Mouse (Mus musculus) kidney, embryonic 16.5 days (tissue): ENCODE measurements around the gene Pafah2. TPM values are rescaled to one million over a fixed set of nuclear protein-coding genes. Genes with fewer than 3 reads are reported as not detected.

Experiments used
- ATAC-seq: fragments of 200-750 bp; cut with Nextera tagmentation; 2 replicates; pipeline ENCODE4 v1.8.0; 2017; ENCODE audit warnings: moderate TSS enrichment; ENCODE audit not compliant: low FRiP score, low TSS enrichment
- H3K27ac ChIP-seq: fragments of 300-500 bp; sonication (generic); 2 replicates; pipeline ENCODE4 v1.5.1; 2014; ENCODE audit warnings: low read length
- H3K27me3 ChIP-seq: fragments of 300-500 bp; sonication (generic); 2 replicates; pipeline ENCODE4 v1.6.1; 2014; ENCODE audit warnings: low read length, control low read depth, mixed read lengths; ENCODE audit not compliant: insufficient read depth
- H3K36me3 ChIP-seq: fragments of 300-500 bp; sonication (generic); 2 replicates; pipeline ENCODE4 v1.6.1; 2014; ENCODE audit warnings: low read length, control low read depth, mixed read lengths; ENCODE audit not compliant: insufficient read depth
- H3K4me1 ChIP-seq: fragments of 300-500 bp; sonication (generic); 2 replicates; pipeline ENCODE4 v1.6.1; 2014; ENCODE audit warnings: low read length, control low read depth, mixed read lengths; ENCODE audit not compliant: insufficient read depth
- H3K4me2 ChIP-seq: fragments of 300-500 bp; sonication (generic); replicated peaks from 2 replicates; pipeline ENCODE4 v1.6.1; 2014; ENCODE audit warnings: low read depth, low read length
- H3K4me3 ChIP-seq: fragments of 300-500 bp; sonication (generic); 2 replicates; pipeline ENCODE4 v1.5.1; 2014; ENCODE audit warnings: mild to moderate bottlenecking, low read length
- H3K9ac ChIP-seq: fragments of 300-500 bp; sonication (generic); replicated peaks from 2 replicates; pipeline ENCODE4 v1.6.1; 2014; ENCODE audit warnings: low read length
- H3K9me3 ChIP-seq: fragments of 300-500 bp; sonication (generic); 2 replicates; pipeline ENCODE4 v1.6.1; 2016; ENCODE audit warnings: low read length, control low read depth
- WGBS: fragments of 180-500 bp; shearing (Covaris S2); extraction: QIAGEN DNeasy Blood & Tissue Kit; methylation state at CpG from one replicate; pipeline ENCODE4 v1.1.7; 2014; 5-methylcytosine and 5-hydroxymethylcytosine counted together
- polyA plus RNA-seq: library from polyadenylated mRNA; unstranded; fragments of >200 nt; fragmentation: Nextera tagmentation; extraction: Ambion mirVana; gene quantifications from 2 replicates; pipeline ENCODE4 v1.2.1, GENCODE M21; 2015

Pafah2 gene
- polyA plus RNA-seq, 1 experiment from 2014 or later = 20.1 TPM

GRCm38 (mm10) chr4:134450392-134451195 lies 54.5 kb downstream of the Pafah2 start:
- Histone ChIP-seq H3K27ac (no peak overlapping the region), H3K4me2 (peak overlapping the region; percentile 28), H3K9ac (peak overlapping the region; percentile 10; the same call in 1 of the 2 replicates), H3K36me3 (no peaks in the 10 kb centered on the region), H3K4me3 (peak overlapping the region; percentile 5; the same call in 1 of the 2 replicates), H3K9me3 (no peaks in the 10 kb centered on the region), H3K27me3 (peaks cover 29% of the 10 kb centered on the region), H3K4me1 (peaks cover 20% of the 10 kb centered on the region)
- no peak for ATAC-seq
- 20% methylated on average over 20 of the region's 20 CpGs for WGBS

- no peak overlapping the region for H3K27ac ChIP-seq
- no peaks in the 10 kb centered on the region for H3K36me3 ChIP-seq
- no peak for ATAC-seq
- peaks cover 20% of the 10 kb centered on the region for H3K4me1 ChIP-seq
- 69% methylated on average over 9 of the region's 9 CpGs for WGBS
- H3K9ac ChIP-seq = no peak overlapping the region
- no peak overlapping the region for H3K4me2 ChIP-seq
- H3K9me3 ChIP-seq = no peaks in the 10 kb centered on the region
- H3K27me3 ChIP-seq = peaks cover 29% of the 10 kb centered on the region
- no peak overlapping the region for H3K4me3 ChIP-seq
Observed at GRCm38 (mm10) chr4:134451484-134451883, 55.4 kb downstream of the Pafah2 start.

GRCm38 (mm10) chr4:134453619-134454400 lies 57.7 kb downstream of the Pafah2 start:
- H3K36me3 ChIP-seq = no peaks in the 10 kb centered on the region
- H3K9me3 ChIP-seq = no peaks in the 10 kb centered on the region
- H3K4me3 ChIP-seq = no peak overlapping the region
- WGBS = 34% methylated on average over 34 of the region's 34 CpGs
- peak overlapping the region; percentile 31 for H3K4me2 ChIP-seq
- H3K9ac ChIP-seq = no peak overlapping the region
- no peak for ATAC-seq
- H3K27me3 ChIP-seq = peaks cover 25% of the 10 kb centered on the region
- no peak overlapping the region for H3K27ac ChIP-seq
- peaks cover 20% of the 10 kb centered on the region for H3K4me1 ChIP-seq

GRCm38 (mm10) chr4:134455310-134455709 lies 59.2 kb downstream of the Pafah2 start:
- 0 out of 2 replicates have a peak overlapping the region, but pooled peaks have one; percentile 3 for H3K4me2 ChIP-seq
- no peak overlapping the region for H3K4me3 ChIP-seq
- no peak overlapping the region for H3K9ac ChIP-seq
- peak overlapping the region; percentile 39; the same call in 1 of the 2 replicates for H3K27ac ChIP-seq
- peaks cover 16% of the 10 kb centered on the region for H3K4me1 ChIP-seq
- no peak for ATAC-seq
- H3K9me3 ChIP-seq = no peaks in the 10 kb centered on the region
- peaks cover 25% of the 10 kb centered on the region for H3K27me3 ChIP-seq
- no peaks in the 10 kb centered on the region for H3K36me3 ChIP-seq
- WGBS = 26% methylated on average over 6 of the region's 6 CpGs

- ATAC-seq = no peak
- no peak overlapping the region for H3K4me2 ChIP-seq
- no peaks in the 10 kb centered on the region for H3K36me3 ChIP-seq
- peaks cover 21% of the 10 kb centered on the region for H3K27me3 ChIP-seq
- H3K4me3 ChIP-seq = no peak overlapping the region
- H3K27ac ChIP-seq = no peak overlapping the region
- H3K9me3 ChIP-seq = no peaks in the 10 kb centered on the region
- peaks cover 11% of the 10 kb centered on the region; the same call in 1 of the 2 replicates for H3K4me1 ChIP-seq
- 47% methylated on average over 7 of the region's 7 CpGs for WGBS
- no peak overlapping the region for H3K9ac ChIP-seq
Observed at GRCm38 (mm10) chr4:134457130-134457825, 61.2 kb downstream of the Pafah2 start.

- Histone ChIP-seq H3K27me3 (peaks cover 7% of the 10 kb centered on the region), H3K4me2 (no peak overlapping the region), H3K4me1 (peaks cover 8% of the 10 kb centered on the region; the same call in 1 of the 2 replicates), H3K9me3 (no peaks in the 10 kb centered on the region), H3K27ac (no peak overlapping the region), H3K36me3 (no peaks in the 10 kb centered on the region), H3K4me3 (no peak overlapping the region), H3K9ac (no peak overlapping the region)
- 71% methylated on average over 5 of the region's 5 CpGs for WGBS
- ATAC-seq = no peak
Observed at GRCm38 (mm10) chr4:134458856-134459255, 62.7 kb downstream of the Pafah2 start.

GRCm38 (mm10) chr4:134460277-134460676 lies 64.2 kb downstream of the Pafah2 start:
- no peak for ATAC-seq
- 0 out of 2 replicates have a peak, but pooled peaks cover 2% of the 10 kb centered on the region for H3K4me1 ChIP-seq
- H3K27me3 ChIP-seq = no peaks in the 10 kb centered on the region
- WGBS = 66% methylated on average over 10 of the region's 10 CpGs
- H3K4me2 ChIP-seq = no peak overlapping the region
- H3K4me3 ChIP-seq = no peak overlapping the region
- H3K9me3 ChIP-seq = no peaks in the 10 kb centered on the region
- H3K36me3 ChIP-seq = no peaks in the 10 kb centered on the region
- no peak overlapping the region for H3K9ac ChIP-seq
- no peak overlapping the region for H3K27ac ChIP-seq

- 74% methylated on average over 5 of the region's 5 CpGs for WGBS
- Histone ChIP-seq H3K4me3 (no peak overlapping the region), H3K4me2 (no peak overlapping the region), H3K27ac (no peak overlapping the region), H3K36me3 (no peaks in the 10 kb centered on the region), H3K9ac (no peak overlapping the region), H3K4me1 (no peaks in the 10 kb centered on the region), H3K27me3 (no peaks in the 10 kb centered on the region), H3K9me3 (no peaks in the 10 kb centered on the region)
- ATAC-seq = no peak
Observed at GRCm38 (mm10) chr4:134461252-134461651, 65.1 kb downstream of the Pafah2 start.

- WGBS = 55% methylated on average over 12 of the region's 12 CpGs
- H3K27ac ChIP-seq = no peak overlapping the region
- no peak overlapping the region for H3K9ac ChIP-seq
- H3K4me3 ChIP-seq = no peak overlapping the region
- H3K4me1 ChIP-seq = peaks cover 16% of the 10 kb centered on the region; the same call in 1 of the 2 replicates
- no peaks in the 10 kb centered on the region for H3K9me3 ChIP-seq
- H3K4me2 ChIP-seq = no peak overlapping the region
- H3K27me3 ChIP-seq = no peaks in the 10 kb centered on the region
- H3K36me3 ChIP-seq = peaks cover 2% of the 10 kb centered on the region
- ATAC-seq = no peak
Observed at GRCm38 (mm10) chr4:134465789-134466188, 69.7 kb downstream of the Pafah2 start.
